Mouse (Mus musculus) neural tube, embryonic 13.5 days (tissue): ENCODE data around the gene Tjp2. TPM values are rescaled to one million over a fixed set of nuclear protein-coding genes. Genes with fewer than 3 reads are reported as not detected.
A peak's percentile ranks its signal among the peaks of the same experiment; 100 is the strongest.
"Not testable (repeated sequence)": the region's sequence is repeated elsewhere in the genome, so short reads cannot be mapped to it uniquely, and the experiment has no call there.

ENCODE experiments used
- ATAC-seq: fragments of 200-750 bp; cut with Nextera tagmentation; 2 replicates; pipeline ENCODE4 v1.8.0; 2017; ENCODE audit warnings: low read depth, mild to moderate bottlenecking, moderate TSS enrichment, moderate library complexity
- H3K27ac ChIP-seq: fragments of 300-500 bp; sonication (generic); replicated peaks from 2 replicates; pipeline ENCODE4 v1.5.1; 2015; ENCODE audit warnings: moderate library complexity, mild to moderate bottlenecking, inconsistent platforms
- H3K27me3 ChIP-seq: fragments of 300-500 bp; sonication (generic); 2 replicates; pipeline ENCODE4 v1.6.1; 2015; ENCODE audit warnings: mild to moderate bottlenecking, inconsistent platforms
- H3K36me3 ChIP-seq: fragments of 300-500 bp; sonication (generic); 2 replicates; pipeline ENCODE4 v1.6.1; 2015; ENCODE audit warnings: mild to moderate bottlenecking, inconsistent platforms
- H3K4me1 ChIP-seq: fragments of 300-500 bp; sonication (generic); replicated peaks from 2 replicates; pipeline ENCODE4 v1.6.1; 2015; ENCODE audit warnings: inconsistent platforms
- H3K4me2 ChIP-seq: fragments of 300-500 bp; sonication (generic); 2 replicates; pipeline ENCODE4 v1.6.1; 2015; ENCODE audit warnings: inconsistent platforms, mild to moderate bottlenecking, moderate library complexity
- H3K4me3 ChIP-seq: fragments of 300-500 bp; sonication (generic); 2 replicates; pipeline ENCODE4 v1.5.1; 2015; ENCODE audit warnings: mild to moderate bottlenecking, inconsistent platforms
- H3K9ac ChIP-seq: fragments of 300-500 bp; sonication (generic); 2 replicates; pipeline ENCODE4 v1.6.1; 2015; ENCODE audit warnings: moderate library complexity, mild to moderate bottlenecking, inconsistent platforms
- H3K9me3 ChIP-seq: fragments of 300-500 bp; sonication (generic); 2 replicates; pipeline ENCODE4 v1.6.1; 2016; ENCODE audit warnings: inconsistent platforms
- WGBS: fragments of 180-500 bp; shearing (Covaris S2); methylation state at CpG from one replicate; pipeline ENCODE4 v1.1.7; 2015; 5-methylcytosine and 5-hydroxymethylcytosine counted together
- polyA plus RNA-seq: library from polyadenylated mRNA; unstranded; fragments of >200 nt; fragmentation: Nextera tagmentation; extraction: Ambion mirVana; gene quantifications from 2 replicates; pipeline ENCODE4 v1.2.1, GENCODE M21; 2015

Tjp2 gene
- polyA plus RNA-seq, 1 experiment from 2014 or later: 13.6 TPM

DNA sequence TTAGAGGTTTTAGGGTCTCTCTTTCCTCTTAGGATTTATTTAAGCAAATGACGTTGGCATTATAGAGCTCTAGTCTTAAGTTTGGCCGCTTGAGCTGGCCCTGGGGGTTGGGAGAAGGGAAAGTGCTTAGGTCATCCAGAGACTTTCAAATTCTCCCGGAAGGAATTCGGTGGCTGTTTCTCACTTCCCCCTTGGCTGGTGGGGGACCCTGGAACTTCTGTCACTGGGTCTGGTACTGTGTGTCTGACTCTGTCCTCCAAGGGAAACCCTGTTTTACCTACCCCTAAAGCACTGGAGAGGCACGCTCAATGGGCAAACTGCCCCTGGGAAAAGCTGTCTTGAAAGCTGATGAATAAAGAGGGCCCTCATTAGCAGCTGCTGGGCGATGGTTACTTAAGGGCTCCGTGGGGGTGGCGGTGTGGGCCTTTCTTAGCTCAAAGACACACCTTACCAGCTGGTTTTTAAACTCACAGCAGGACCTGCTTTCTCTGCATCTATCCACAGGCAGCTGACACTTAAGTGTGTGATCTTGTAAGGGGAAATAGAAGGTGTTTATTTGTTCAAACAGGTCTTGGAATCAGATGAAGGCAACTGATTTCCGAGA is 28.9 kb upstream of the Tjp2 start:
- H3K4me3 ChIP-seq: no peak overlapping the region
- no peak for ATAC-seq
- no peaks in the 10 kb centered on the region for H3K36me3 ChIP-seq
- H3K27me3 ChIP-seq: no peaks in the 10 kb centered on the region
- WGBS: 27% methylated on average over 9 of the region's 9 CpGs
- H3K4me2 ChIP-seq: no peak overlapping the region
- no peak overlapping the region for H3K9ac ChIP-seq
- no peaks in the 10 kb centered on the region; the same call in 1 of the 2 replicates for H3K4me1 ChIP-seq
- H3K9me3 ChIP-seq: no peaks in the 10 kb centered on the region
- no peak overlapping the region for H3K27ac ChIP-seq

DNA sequence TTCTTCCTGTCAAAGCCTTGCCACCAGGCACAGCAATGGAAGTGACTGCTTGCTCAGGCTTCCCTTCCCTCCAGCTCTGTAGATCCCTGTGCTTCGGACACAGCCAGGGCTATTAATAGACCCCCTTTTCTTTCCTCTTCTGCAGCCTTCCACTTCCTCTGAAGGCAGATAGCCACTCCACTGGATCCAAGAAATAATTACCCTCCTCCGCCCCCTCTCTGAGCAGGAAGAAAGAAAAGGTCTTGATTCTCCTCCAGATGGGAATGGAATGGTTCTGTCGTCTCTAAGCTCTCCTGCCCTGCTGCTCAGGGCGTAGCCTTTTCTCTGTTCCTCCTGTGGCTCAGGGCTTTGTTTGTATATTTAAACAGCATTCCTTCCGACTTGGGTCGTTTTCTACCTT is 27.0 kb upstream of the Tjp2 start:
- H3K27me3 ChIP-seq: no peaks in the 10 kb centered on the region
- H3K4me1 ChIP-seq: no peaks in the 10 kb centered on the region; the same call in 1 of the 2 replicates
- no peaks in the 10 kb centered on the region for H3K36me3 ChIP-seq
- no peak for ATAC-seq
- no peak overlapping the region for H3K4me3 ChIP-seq
- no peak overlapping the region for H3K9ac ChIP-seq
- H3K9me3 ChIP-seq: no peaks in the 10 kb centered on the region
- 18% methylated on average over 6 of the region's 6 CpGs for WGBS
- H3K4me2 ChIP-seq: no peak overlapping the region
- 0 out of 2 replicates have a peak overlapping the region, but pooled peaks have one; percentile 19 for H3K27ac ChIP-seq

DNA sequence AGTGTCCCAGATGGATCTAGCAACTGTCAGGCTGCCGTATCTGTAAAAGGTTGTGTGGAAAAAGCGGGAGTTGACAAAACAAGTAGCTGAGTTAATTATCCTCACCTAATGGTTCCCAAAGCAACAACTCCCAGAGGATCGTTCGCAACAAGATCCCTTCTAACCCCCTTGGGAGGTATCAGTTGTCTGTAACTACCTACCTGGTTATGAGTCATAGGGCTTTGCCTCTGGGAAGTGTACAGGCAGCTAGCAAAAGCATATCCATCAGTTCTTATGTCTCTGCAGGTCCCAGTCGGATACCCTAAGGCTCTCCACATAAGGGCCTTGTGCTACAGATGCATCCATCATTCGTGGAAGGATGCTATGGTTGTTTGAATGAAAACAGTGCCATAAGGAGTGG is 18.5 kb upstream of the Tjp2 start:
- Histone ChIP-seq H3K36me3 (no peaks in the 10 kb centered on the region), H3K4me2 (no peak overlapping the region), H3K4me3 (no peak overlapping the region), H3K9ac (no peak overlapping the region), H3K27ac (no peak overlapping the region), H3K9me3 (no peaks in the 10 kb centered on the region), H3K4me1 (peaks cover 13% of the 10 kb centered on the region), H3K27me3 (no peaks in the 10 kb centered on the region)
- WGBS: 76% methylated on average over 6 of the region's 6 CpGs
- ATAC-seq: no peak

DNA sequence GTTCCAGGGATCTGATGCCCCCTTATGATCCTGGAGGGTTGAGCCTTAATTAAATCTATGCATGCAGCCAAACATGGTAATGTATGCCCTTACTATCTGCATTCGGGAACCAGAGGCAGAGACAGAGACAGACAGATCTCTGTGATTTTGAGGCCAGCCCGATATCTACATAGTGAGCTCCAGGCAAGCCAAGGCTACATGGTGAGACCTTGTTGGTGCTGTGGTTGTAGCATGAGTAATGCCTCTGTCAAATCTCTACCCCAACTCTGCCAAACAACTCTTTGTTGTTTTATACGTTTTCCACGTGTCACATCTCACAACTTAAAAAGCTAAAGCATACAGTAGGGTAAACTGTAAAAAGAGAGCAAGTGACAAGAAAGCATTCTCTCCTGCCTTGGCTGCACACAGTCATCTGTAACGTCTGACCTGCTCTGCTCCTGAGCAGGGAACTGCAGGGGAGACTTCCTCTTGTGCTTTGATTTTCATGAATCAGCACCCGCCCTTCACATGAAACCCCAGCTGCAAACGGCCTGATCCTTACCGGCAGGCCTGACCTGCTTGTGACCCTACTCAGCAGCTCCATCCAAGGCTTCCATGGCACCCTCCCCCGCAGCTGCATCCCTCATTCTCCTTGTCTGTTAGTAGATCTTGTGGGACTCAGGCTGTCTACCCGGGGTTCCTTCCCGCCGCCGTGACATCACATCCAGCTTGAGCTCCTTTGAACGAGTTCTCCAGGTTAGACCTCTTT is 17.1 kb upstream of the Tjp2 start:
- no peak for ATAC-seq
- no peaks in the 10 kb centered on the region for H3K27me3 ChIP-seq
- no peak overlapping the region for H3K4me2 ChIP-seq
- no peak overlapping the region for H3K27ac ChIP-seq
- H3K9ac ChIP-seq: no peak overlapping the region
- WGBS: 24% methylated on average over 14 of the region's 14 CpGs
- no peak overlapping the region for H3K4me3 ChIP-seq
- peaks cover 13% of the 10 kb centered on the region for H3K4me1 ChIP-seq
- no peaks in the 10 kb centered on the region for H3K36me3 ChIP-seq
- H3K9me3 ChIP-seq: no peaks in the 10 kb centered on the region

DNA sequence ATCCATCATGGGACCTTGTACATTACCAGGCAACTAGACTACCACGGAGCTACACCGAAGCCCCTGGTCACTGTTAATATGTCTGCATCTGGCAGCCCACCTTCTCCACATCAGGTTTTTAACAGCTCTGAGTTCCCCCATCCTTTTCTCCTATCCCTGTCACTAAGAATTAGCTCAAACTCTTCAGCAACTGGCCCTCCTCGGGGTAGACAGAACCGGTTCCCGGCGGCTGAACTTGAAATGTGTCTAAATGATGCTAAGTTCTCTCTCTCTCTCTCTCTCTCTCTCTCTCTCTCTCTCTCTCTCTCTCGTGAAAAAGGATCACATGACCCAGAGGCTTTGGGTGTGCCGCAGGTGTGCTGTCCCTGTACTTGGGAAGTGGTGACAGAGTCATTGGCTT is 16.4 kb upstream of the Tjp2 start:
- no peak for ATAC-seq
- Histone ChIP-seq H3K4me1 (peaks cover 13% of the 10 kb centered on the region), H3K4me2 (no peak overlapping the region), H3K27me3 (no peaks in the 10 kb centered on the region), H3K9ac (no peak overlapping the region), H3K4me3 (no peak overlapping the region), H3K27ac (no peak overlapping the region), H3K9me3 (no peaks in the 10 kb centered on the region), H3K36me3 (no peaks in the 10 kb centered on the region)
- 88% methylated on average over 8 of the region's 8 CpGs for WGBS

DNA sequence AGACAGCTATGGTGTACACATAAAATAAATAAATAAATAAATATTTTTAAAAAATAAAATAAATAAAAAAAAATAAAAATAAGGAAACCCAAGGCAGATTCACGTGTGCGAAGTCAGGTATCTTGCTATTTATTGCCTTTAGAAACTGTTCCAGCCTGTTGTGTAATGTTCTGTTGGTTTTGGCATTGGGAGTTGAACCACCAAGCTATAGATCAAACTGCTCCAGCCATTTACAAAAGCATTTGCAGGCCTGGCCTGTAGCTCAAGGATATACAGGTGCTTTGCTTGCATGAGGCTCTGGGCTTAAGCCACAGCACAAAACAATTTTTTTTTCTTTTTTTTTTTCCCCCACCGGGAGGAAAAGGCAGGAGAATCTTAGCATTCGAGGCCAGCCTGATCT is 13.2 kb upstream of the Tjp2 start:
- 92% methylated on average over 4 of the region's 4 CpGs for WGBS
- ATAC-seq: no peak
- Histone ChIP-seq H3K9me3 (no peaks in the 10 kb centered on the region), H3K4me1 (peaks cover 13% of the 10 kb centered on the region), H3K4me3 (no peak overlapping the region), H3K9ac (no peak overlapping the region), H3K27me3 (no peaks in the 10 kb centered on the region), H3K27ac (no peak overlapping the region), H3K4me2 (no peak overlapping the region), H3K36me3 (no peaks in the 10 kb centered on the region)

DNA sequence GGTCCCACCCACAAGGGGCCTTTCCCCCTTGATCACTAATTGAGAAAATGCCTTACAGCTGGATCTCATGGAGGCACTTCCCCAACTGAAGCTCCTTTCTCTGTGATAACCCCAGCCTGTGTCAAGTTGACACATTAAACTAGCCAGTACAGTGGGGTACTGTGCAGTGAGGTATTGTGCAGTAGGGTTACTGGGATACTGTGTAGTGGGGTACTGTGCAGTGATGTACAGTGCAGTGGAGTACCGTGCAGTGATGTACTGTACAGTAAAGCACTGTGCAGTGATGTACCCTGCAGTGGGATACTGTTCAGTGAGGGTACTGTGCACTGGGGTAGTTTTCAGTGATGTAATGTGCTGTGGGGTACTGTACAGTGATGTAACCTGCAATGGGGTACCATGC is 7.5 kb upstream of the Tjp2 start:
- not testable (repeated sequence) for H3K4me1 ChIP-seq, H3K4me3 ChIP-seq, H3K27me3 ChIP-seq, H3K4me2 ChIP-seq, H3K9ac ChIP-seq, H3K9me3 ChIP-seq, ATAC-seq, H3K27ac ChIP-seq, H3K36me3 ChIP-seq
- 96% methylated on average over 1 of the region's 1 CpGs for WGBS

DNA sequence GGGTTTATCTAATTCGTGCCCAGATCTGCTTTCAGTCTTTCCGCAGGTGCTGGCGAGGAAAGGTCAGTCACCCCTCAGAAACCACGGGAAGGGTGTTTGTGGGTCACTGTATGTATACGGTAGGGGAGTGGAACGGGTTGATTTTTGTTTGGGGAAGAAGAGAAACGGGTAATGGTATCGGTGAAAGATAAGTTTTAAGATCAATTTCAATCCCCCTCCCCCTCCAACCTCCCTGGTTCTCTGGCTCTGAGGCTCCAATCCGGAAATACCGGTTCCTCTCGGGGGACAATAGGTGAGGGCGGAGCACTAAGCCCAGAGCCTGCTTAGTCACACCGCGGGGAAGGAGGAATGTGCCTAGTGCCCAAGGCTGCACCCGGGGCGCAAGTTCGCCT is 471 bp upstream of the Tjp2 start:
- Histone ChIP-seq H3K9me3 (no peaks in the 10 kb centered on the region), H3K27me3 (peaks cover 47% of the 10 kb centered on the region), H3K36me3 (no peaks in the 10 kb centered on the region), H3K9ac (0 out of 2 replicates have a peak overlapping the region, but pooled peaks have one; percentile 61), H3K4me3 (peak overlapping the region; percentile 46), H3K4me1 (peaks cover 19% of the 10 kb centered on the region), H3K4me2 (peak overlapping the region; percentile 86), H3K27ac (no peak overlapping the region)
- 3% methylated on average over 17 of the region's 17 CpGs for WGBS
- no peak for ATAC-seq

DNA sequence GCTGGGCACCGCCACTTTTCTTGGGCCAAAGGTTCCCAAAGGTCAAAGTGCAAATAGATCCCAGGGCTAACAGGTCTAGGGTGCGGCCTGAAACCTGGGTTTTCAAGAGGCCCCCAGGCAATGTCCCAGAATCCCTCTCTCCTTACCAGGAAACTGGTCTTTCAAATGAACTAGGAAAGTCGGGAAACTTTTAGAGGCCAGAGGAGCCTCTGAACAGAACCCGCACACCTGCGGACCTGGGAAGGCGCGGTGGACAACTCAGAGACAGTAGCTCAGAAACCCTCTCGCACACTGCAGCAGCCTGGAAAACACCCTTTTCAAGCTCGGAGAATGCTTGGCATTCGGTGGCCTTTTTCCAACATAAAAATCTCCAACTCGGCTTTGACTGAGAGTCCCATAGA is 979 bp downstream of the Tjp2 start:
- Histone ChIP-seq H3K27me3 (peaks cover 47% of the 10 kb centered on the region), H3K4me1 (peaks cover 19% of the 10 kb centered on the region), H3K9ac (peak overlapping the region; percentile 61; the same call in 1 of the 2 replicates), H3K4me3 (peak overlapping the region; percentile 46), H3K4me2 (peak overlapping the region; percentile 86), H3K36me3 (no peaks in the 10 kb centered on the region), H3K9me3 (no peaks in the 10 kb centered on the region), H3K27ac (no peak overlapping the region)
- 16% methylated on average over 11 of the region's 11 CpGs for WGBS
- ATAC-seq: no peak

DNA sequence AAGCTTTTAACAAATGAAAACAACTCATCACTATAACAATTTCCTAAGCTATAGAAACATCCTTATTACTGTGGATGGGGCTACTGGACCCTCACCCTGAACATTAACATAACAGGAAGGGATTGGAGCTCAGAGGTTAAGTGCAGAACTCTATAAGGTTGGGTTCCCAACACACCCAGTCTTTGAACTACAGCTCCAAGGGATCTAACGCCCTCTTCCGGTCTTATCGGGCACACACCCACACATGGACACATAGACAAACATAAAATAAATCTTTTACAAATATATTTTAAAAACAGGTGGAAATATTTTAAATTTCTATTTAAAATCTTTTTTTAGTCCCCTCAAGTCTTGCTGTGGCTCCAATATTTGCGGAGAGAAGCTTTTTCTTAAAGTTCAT is 3.4 kb downstream of the Tjp2 start:
- Histone ChIP-seq H3K9me3 (no peaks in the 10 kb centered on the region), H3K27me3 (peaks cover 43% of the 10 kb centered on the region), H3K4me2 (no peak overlapping the region), H3K4me1 (peaks cover 19% of the 10 kb centered on the region), H3K9ac (no peak overlapping the region), H3K36me3 (no peaks in the 10 kb centered on the region), H3K27ac (no peak overlapping the region), H3K4me3 (no peak overlapping the region)
- WGBS: 70% methylated on average over 4 of the region's 4 CpGs
- ATAC-seq: no peak

DNA sequence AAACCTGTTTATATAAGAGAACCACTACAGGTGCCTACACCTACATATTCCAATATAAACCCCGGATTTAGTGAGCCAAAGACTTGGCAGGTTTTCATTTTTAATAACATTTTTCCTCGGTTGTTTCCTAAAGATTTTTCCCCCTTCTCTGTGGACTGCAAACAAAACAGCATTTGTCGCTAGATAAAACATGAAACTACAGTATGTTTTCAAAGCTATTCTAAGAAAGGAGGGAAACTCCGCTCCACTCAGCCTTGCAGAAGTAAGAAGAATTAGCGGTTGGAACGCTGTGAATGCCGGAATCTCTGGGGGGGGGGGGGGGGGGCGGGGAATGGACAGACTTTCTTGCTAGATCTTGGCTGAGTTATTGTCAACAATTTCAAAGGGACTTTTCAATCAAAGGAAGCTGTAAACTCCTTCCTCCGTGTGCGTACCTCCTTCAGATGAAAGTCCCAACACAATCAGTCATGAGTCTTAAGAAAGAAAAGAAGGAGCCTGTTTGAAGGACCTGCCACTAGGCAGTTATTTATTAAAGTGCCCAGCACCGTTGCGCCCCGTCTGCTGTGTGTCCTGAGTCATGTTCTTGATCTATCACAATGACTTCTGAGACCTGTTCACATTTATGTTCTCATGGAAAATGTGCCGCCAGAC is 3.9 kb downstream of the Tjp2 start:
- Histone ChIP-seq H3K9me3 (no peaks in the 10 kb centered on the region), H3K4me3 (no peak overlapping the region), H3K27ac (no peak overlapping the region), H3K27me3 (peaks cover 38% of the 10 kb centered on the region), H3K9ac (no peak overlapping the region), H3K4me1 (peaks cover 19% of the 10 kb centered on the region), H3K36me3 (no peaks in the 10 kb centered on the region), H3K4me2 (no peak overlapping the region)
- no peak for ATAC-seq
- WGBS: 16% methylated on average over 14 of the region's 14 CpGs

DNA sequence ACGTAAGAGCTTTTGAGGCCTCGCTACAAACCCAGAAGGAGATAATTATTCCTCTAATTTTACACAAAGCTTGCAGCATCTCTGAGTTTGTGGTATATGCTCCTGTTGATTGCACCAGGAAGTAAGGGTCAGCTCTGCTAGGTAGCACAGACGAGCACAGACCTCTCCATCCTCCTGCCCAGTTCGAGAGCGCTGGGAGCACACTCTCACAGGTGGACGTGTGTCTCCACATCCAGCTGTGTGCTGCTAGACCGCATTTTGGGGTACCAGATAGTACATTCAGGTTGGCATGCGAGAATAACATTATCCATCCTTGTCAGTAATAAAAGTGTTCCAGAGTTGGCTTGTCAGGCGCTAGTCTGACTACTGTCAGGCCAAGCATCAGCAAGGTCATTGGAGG is 5.8 kb downstream of the Tjp2 start:
- no peak overlapping the region for H3K4me2 ChIP-seq
- peaks cover 19% of the 10 kb centered on the region for H3K27me3 ChIP-seq

More for the DNA sequence above, 5.8 kb downstream of the Tjp2 start:
- Histone ChIP-seq H3K27ac (no peak overlapping the region), H3K4me1 (0 out of 2 replicates have a peak, but pooled peaks cover 3% of the 10 kb centered on the region), H3K4me3 (no peak overlapping the region), H3K36me3 (no peaks in the 10 kb centered on the region), H3K9ac (no peak overlapping the region), H3K9me3 (no peaks in the 10 kb centered on the region)
- ATAC-seq: no peak
- 67% methylated on average over 9 of the region's 9 CpGs for WGBS
